Mouse (Mus musculus) heart, adult 2 months (tissue): ENCODE measurements around the gene Phactr1. TPM values are rescaled to one million over a fixed set of nuclear protein-coding genes. Genes with fewer than 3 reads are reported as not detected.

Experiments used
- DNase-seq, 2 experiments: peaks; one replicate each; pipeline ENCODE4 v3.0.0; 2021
- H3K27ac ChIP-seq: fragments of 200-600 bp; 2 replicates; pipeline ENCODE4 v1.8.1; 2022
- H3K27me3 ChIP-seq: fragments of 200-500 bp; 2 replicates; pipeline ENCODE4 v1.6.1; 2012; ENCODE audit warnings: mild to moderate bottlenecking, low read length, inconsistent platforms, mixed read lengths; ENCODE audit not compliant: control insufficient read depth, insufficient read depth
- H3K36me3 ChIP-seq: fragments of 200-500 bp; 2 replicates; pipeline ENCODE4 v1.6.1; 2012; ENCODE audit warnings: low read length, inconsistent platforms; ENCODE audit not compliant: control insufficient read depth, insufficient read depth
- H3K4me1 ChIP-seq: fragments of 200-500 bp; 2 replicates; pipeline ENCODE4 v1.6.1; 2011; ENCODE audit warnings: low read length; ENCODE audit not compliant: control insufficient read depth, insufficient read depth
- H3K4me3 ChIP-seq: fragments of 200-600 bp; 2 replicates; pipeline ENCODE4 v1.8.1; 2022
- H3K79me2 ChIP-seq: fragments of 200-500 bp; replicated peaks from 2 replicates; pipeline ENCODE4 v1.6.1; 2012; ENCODE audit warnings: mild to moderate bottlenecking, inconsistent platforms, low read length, moderate library complexity, mixed read lengths; ENCODE audit not compliant: control insufficient read depth, insufficient read depth
- H3K9ac ChIP-seq: fragments of 200-500 bp; 2 replicates; pipeline ENCODE4 v1.6.1; 2012; ENCODE audit warnings: low read depth, mild to moderate bottlenecking, control low read depth, inconsistent platforms, low read length, mixed read lengths
- CTCF ChIP-seq: fragments of 200-600 bp; IDR thresholded peaks from 2 replicates; pipeline ENCODE4 v1.8.1; 2022; ENCODE audit warnings: antibody characterized with exemption, mild to moderate bottlenecking, moderate library complexity
- EP300 ChIP-seq: fragments of 200-500 bp; IDR thresholded peaks from 2 replicates; pipeline ENCODE4 v1.6.1; 2011; ENCODE audit warnings: low read depth, low read length, control low read depth; ENCODE audit not compliant: insufficient read depth
- POLR2A ChIP-seq: fragments of 200-500 bp; IDR thresholded peaks from 2 replicates; pipeline ENCODE4 v1.6.1; 2011; ENCODE audit warnings: mild to moderate bottlenecking, low read depth, low read length, control low read depth; ENCODE audit not compliant: insufficient read depth
- WGBS: fragments of 180-500 bp; shearing (Covaris S2); methylation state at CpG from one replicate; pipeline ENCODE4 v1.1.7; 2018; 5-methylcytosine and 5-hydroxymethylcytosine counted together
- intact Hi-C: fragments of 180-260 bp; cut with DNase I; formaldehyde crosslinking; loops from one replicate; pipeline ENCODE4 v1.15.1; 2025
- polyA plus RNA-seq: library from polyadenylated mRNA; depleted of rRNA; stranded (reverse); fragments of >200 nt; gene quantifications from 2 replicates; pipeline ENCODE4 v1.2.3, GENCODE M21; 2012
- total RNA-seq, 2 experiments: library from RNA; stranded (reverse); gene quantifications; 2 replicates each; pipeline ENCODE4 v1.2.3; 2021

The Phactr1 gene
- total and polyA plus RNA-seq, 3 experiments, result 3.0 to 5.5 (median 4.6) TPM

GRCm38 (mm10) chr13:42884033-42884724, 203.8 kb downstream of the Phactr1 start:
- no peaks in the 10 kb centered on the region for H3K79me2 ChIP-seq
- H3K36me3 ChIP-seq, result no peaks in the 10 kb centered on the region
- 0 out of 2 replicates have a peak overlapping the region, but pooled peaks have one; percentile 7 for H3K4me3 ChIP-seq
- no peaks in the 10 kb centered on the region for H3K27me3 ChIP-seq
- no peak overlapping the region for H3K9ac ChIP-seq
- peak overlapping the region; percentile 13; the same call in 1 of the 2 replicates for H3K27ac ChIP-seq
- 28% methylated on average over 14 of the region's 14 CpGs for WGBS
- H3K4me1 ChIP-seq, result peaks cover 4% of the 10 kb centered on the region
- intact Hi-C loops, result loop anchor here (5.0 kb wide), 2 partner anchors 47 to 62 kb away; no protein-coding TSS in a partner anchor
- peak; percentile 30 to 41 for DNase-seq
- TF ChIP-seq CTCF (peak; percentile 60), POLR2A (no peak), EP300 (peak; percentile 45; the same call in 1 of the 2 replicates)

DNA sequence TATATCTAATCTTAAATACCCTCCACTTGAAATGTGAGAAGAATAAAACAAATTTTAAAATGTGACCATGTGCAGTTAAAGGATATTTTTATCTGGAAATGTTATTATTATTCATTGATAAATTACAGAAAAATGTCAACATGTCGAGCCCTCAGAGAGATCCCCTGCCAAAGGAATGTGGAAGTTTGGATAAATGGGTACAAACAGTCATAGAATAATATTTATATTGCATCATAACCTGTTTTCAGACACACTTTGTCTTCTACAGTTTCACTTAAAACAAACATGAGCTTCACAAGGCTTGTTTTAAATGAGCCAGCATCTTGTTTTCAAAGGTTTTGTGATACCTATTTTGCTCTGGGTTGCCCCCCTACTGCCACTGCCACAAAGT, 204.3 kb downstream of the Phactr1 start:
- no peaks in the 10 kb centered on the region for H3K79me2 ChIP-seq
- no peaks in the 10 kb centered on the region for H3K27me3 ChIP-seq
- no peak overlapping the region for H3K9ac ChIP-seq
- H3K4me1 ChIP-seq, result peaks cover 4% of the 10 kb centered on the region
- H3K36me3 ChIP-seq, result no peaks in the 10 kb centered on the region
- 44% methylated on average over 1 of the region's 1 CpGs for WGBS
- H3K4me3 ChIP-seq, result no peak overlapping the region
- no peak overlapping the region; the same call in 1 of the 2 replicates for H3K27ac ChIP-seq
- intact Hi-C loops, result loop anchor here (5.0 kb wide), 2 partner anchors 47 to 62 kb away; no protein-coding TSS in a partner anchor
- TF ChIP-seq POLR2A (no peak), CTCF (no peak), EP300 (no peak)
- no peak for DNase-seq

GRCm38 (mm10) chr13:42887701-42888100, 207.3 kb downstream of the Phactr1 start:
- Histone ChIP-seq H3K4me1 (peaks cover 4% of the 10 kb centered on the region), H3K79me2 (no peaks in the 10 kb centered on the region), H3K4me3 (no peak overlapping the region), H3K9ac (no peak overlapping the region), H3K27me3 (no peaks in the 10 kb centered on the region), H3K36me3 (no peaks in the 10 kb centered on the region), H3K27ac (no peak overlapping the region)
- 90% methylated on average over 5 of the region's 5 CpGs for WGBS
- TF ChIP-seq EP300 (no peak), CTCF (no peak), POLR2A (no peak)
- intact Hi-C loops, result no loop called here
- DNase-seq, result no peak

GRCm38 (mm10) chr13:42889516-42890474, 209.4 kb downstream of the Phactr1 start:
- WGBS, result 46% methylated on average over 12 of the region's 12 CpGs
- H3K9ac ChIP-seq, result no peak overlapping the region
- DNase-seq, result no peak
- no peak for TF ChIP-seq EP300
- TF ChIP-seq CTCF, result no peak
- TF ChIP-seq POLR2A, result no peak
- H3K4me3 ChIP-seq, result no peak overlapping the region
- intact Hi-C loops, result no loop called here
- H3K79me2 ChIP-seq, result no peaks in the 10 kb centered on the region
- no peaks in the 10 kb centered on the region for H3K36me3 ChIP-seq
- no peaks in the 10 kb centered on the region; the same call in none of the 2 replicates for H3K4me1 ChIP-seq
- no peak overlapping the region for H3K27ac ChIP-seq
- H3K27me3 ChIP-seq, result no peaks in the 10 kb centered on the region

- TF ChIP-seq POLR2A (no peak), CTCF (no peak), EP300 (no peak)
- no peak for DNase-seq
- H3K9ac ChIP-seq, result no peak overlapping the region
- 72% methylated on average over 5 of the region's 5 CpGs for WGBS
- intact Hi-C loops, result no loop called here
- H3K27ac ChIP-seq, result no peak overlapping the region
- H3K4me1 ChIP-seq, result no peaks in the 10 kb centered on the region; the same call in none of the 2 replicates
- H3K79me2 ChIP-seq, result no peaks in the 10 kb centered on the region
- no peak overlapping the region for H3K4me3 ChIP-seq
- H3K36me3 ChIP-seq, result no peaks in the 10 kb centered on the region
- H3K27me3 ChIP-seq, result no peaks in the 10 kb centered on the region
These were observed 210.2 kb downstream of the Phactr1 start for GRCm38 (mm10) chr13:42890651-42891050.

- no peak overlapping the region for H3K27ac ChIP-seq
- TF ChIP-seq POLR2A, result no peak
- TF ChIP-seq CTCF, result no peak
- no peak for TF ChIP-seq EP300
- no peak overlapping the region for H3K4me3 ChIP-seq
- no peaks in the 10 kb centered on the region for H3K36me3 ChIP-seq
- no peaks in the 10 kb centered on the region for H3K79me2 ChIP-seq
- no peaks in the 10 kb centered on the region for H3K27me3 ChIP-seq
- H3K4me1 ChIP-seq, result no peaks in the 10 kb centered on the region; the same call in none of the 2 replicates
- intact Hi-C loops, result no loop called here
- WGBS, result 95% methylated on average over 10 of the region's 10 CpGs
- DNase-seq, result no peak
- H3K9ac ChIP-seq, result no peak overlapping the region
These were observed 213.6 kb downstream of the Phactr1 start for GRCm38 (mm10) chr13:42894016-42894415.
